Mouse (Mus musculus) ES-E14 (cell line): Measurements from ENCODE around the gene Gpr87.

ENCODE experiments used
- CHD2 ChIP-seq: IDR thresholded peaks from 2 replicates; pipeline ENCODE4 v1.6.1; 2014; ENCODE audit warnings: mild to moderate bottlenecking, low read depth, low read length, inconsistent platforms
- HCFC1 ChIP-seq: IDR thresholded peaks from 2 replicates; pipeline ENCODE4 v1.6.1; 2012; ENCODE audit warnings: low read length, inconsistent platforms, borderline replicate concordance; ENCODE audit not compliant: insufficient read depth
- MAFK ChIP-seq: IDR thresholded peaks from 2 replicates; pipeline ENCODE4 v1.6.1; 2014; ENCODE audit warnings: mild to moderate bottlenecking, low read depth, low read length, inconsistent platforms; ENCODE audit not compliant: insufficient read depth
- ZC3H11A ChIP-seq: IDR thresholded peaks from 2 replicates; pipeline ENCODE4 v1.6.1; 2012; ENCODE audit warnings: low read depth, mild to moderate bottlenecking, inconsistent platforms, low read length, borderline replicate concordance
- ZNF384 ChIP-seq: IDR thresholded peaks from 2 replicates; pipeline ENCODE4 v1.6.1; 2012; ENCODE audit warnings: low read depth, low read length, inconsistent platforms

- TF ChIP-seq HCFC1 (no peak), ZC3H11A (no peak), CHD2 (no peak), MAFK (no peak), ZNF384 (no peak)
Observed at GRCm38 (mm10) chr3:59187336-59187735, 7.6 kb downstream of the Gpr87 start.
